Mouse (Mus musculus) forebrain, embryonic 10.5 days (tissue): ENCODE measurements around the gene Nup133. TPM values are rescaled to one million over a fixed set of nuclear protein-coding genes. Genes with fewer than 3 reads are reported as not detected.
"Not testable (repeated sequence)": the region's sequence is repeated elsewhere in the genome, so short reads cannot be mapped to it uniquely, and the experiment has no call there.

Experiments
- DNase-seq: peaks from one replicate; pipeline ENCODE4 v3.0.0-alpha.2; 2017; ENCODE audit warnings: low spot score; ENCODE audit errors: extremely low spot score
- H3K27ac ChIP-seq: fragments of 300-500 bp; sonication (generic); 2 replicates; pipeline ENCODE4 v1.5.1; 2016; ENCODE audit warnings: mild to moderate bottlenecking
- H3K27me3 ChIP-seq: fragments of 300-500 bp; sonication (generic); 2 replicates; pipeline ENCODE4 v1.6.1; 2016; ENCODE audit warnings: mild to moderate bottlenecking; ENCODE audit not compliant: poor library complexity, severe bottlenecking
- H3K36me3 ChIP-seq: fragments of 300-500 bp; sonication (generic); replicated peaks from 2 replicates; pipeline ENCODE4 v1.6.1; 2016; ENCODE audit warnings: mild to moderate bottlenecking, moderate library complexity
- H3K4me1 ChIP-seq: fragments of 300-500 bp; sonication (generic); 2 replicates; pipeline ENCODE4 v1.6.1; 2016
- H3K4me3 ChIP-seq: fragments of 300-500 bp; sonication (generic); 2 replicates; pipeline ENCODE4 v1.5.1; 2016; ENCODE audit warnings: mild to moderate bottlenecking, moderate library complexity
- H3K9me3 ChIP-seq: fragments of 300-500 bp; sonication (generic); 2 replicates; pipeline ENCODE4 v1.6.1; 2016; ENCODE audit warnings: mild to moderate bottlenecking, moderate library complexity
- WGBS: fragments of 180-500 bp; shearing (Covaris S2); methylation state at CpG from one replicate; pipeline ENCODE4 v1.1.7; 2016; 5-methylcytosine and 5-hydroxymethylcytosine counted together
- polyA plus RNA-seq: library from polyadenylated mRNA; unstranded; fragments of >200 nt; fragmentation: Nextera tagmentation; extraction: Ambion mirVana; gene quantifications from 2 replicates; pipeline ENCODE4 v1.2.1, GENCODE M21; 2016

Nup133 gene
- polyA plus RNA-seq, 1 experiment from 2014 or later = 62.8 TPM

- H3K4me3 ChIP-seq = no peak overlapping the region; the same call in 1 of the 2 replicates
- H3K9me3 ChIP-seq = no peaks in the 10 kb centered on the region
- peaks cover 16% of the 10 kb centered on the region; the same call in 1 of the 2 replicates for H3K27me3 ChIP-seq
- DNase-seq = no peak
- peaks cover 24% of the 10 kb centered on the region for H3K4me1 ChIP-seq
- 78% methylated on average over 14 of the region's 14 CpGs for WGBS
- H3K36me3 ChIP-seq = peaks cover 2% of the 10 kb centered on the region; the same call in 1 of the 2 replicates
- peak overlapping the region; percentile 5; the same call in 1 of the 2 replicates for H3K27ac ChIP-seq
Measured at GRCm38 (mm10) chr8:123978166-123978838, 29.2 kb upstream of the Nup133 start.

DNA sequence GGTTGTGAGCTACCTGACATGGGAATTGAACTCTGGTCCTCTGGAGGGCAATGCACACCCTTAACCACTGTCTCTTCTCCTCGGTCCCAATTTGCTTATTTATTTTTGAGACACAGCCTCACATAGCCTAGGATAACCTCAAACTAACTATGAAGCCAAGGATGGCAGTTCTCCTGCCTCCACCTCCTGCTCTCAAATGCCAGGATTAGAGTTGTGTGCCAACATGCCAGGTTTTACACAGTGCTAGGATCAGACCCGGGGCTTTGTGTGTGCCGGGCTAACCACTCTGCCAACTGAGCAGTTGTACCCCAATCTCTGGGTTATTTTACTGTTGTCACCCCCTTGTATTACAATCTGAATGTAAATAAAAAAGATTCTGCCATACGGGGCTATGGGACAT, 28.4 kb upstream of the Nup133 start:
- H3K27ac ChIP-seq = no peak overlapping the region
- H3K36me3 ChIP-seq = peaks cover 2% of the 10 kb centered on the region; the same call in 1 of the 2 replicates
- no peak for DNase-seq
- WGBS = 94% methylated on average over 4 of the region's 4 CpGs
- no peak overlapping the region for H3K4me3 ChIP-seq
- H3K9me3 ChIP-seq = no peaks in the 10 kb centered on the region
- peaks cover 18% of the 10 kb centered on the region for H3K4me1 ChIP-seq
- H3K27me3 ChIP-seq = peaks cover 16% of the 10 kb centered on the region; the same call in 1 of the 2 replicates

GRCm38 (mm10) chr8:123973495-123973894, 24.4 kb upstream of the Nup133 start:
- no peak overlapping the region for H3K27ac ChIP-seq
- H3K27me3 ChIP-seq = no peaks in the 10 kb centered on the region
- WGBS = 74% methylated on average over 1 of the region's 1 CpGs
- no peak for DNase-seq
- peaks cover 15% of the 10 kb centered on the region; the same call in 1 of the 2 replicates for H3K36me3 ChIP-seq
- H3K4me3 ChIP-seq = no peak overlapping the region
- no peaks in the 10 kb centered on the region for H3K4me1 ChIP-seq
- no peaks in the 10 kb centered on the region for H3K9me3 ChIP-seq

DNA sequence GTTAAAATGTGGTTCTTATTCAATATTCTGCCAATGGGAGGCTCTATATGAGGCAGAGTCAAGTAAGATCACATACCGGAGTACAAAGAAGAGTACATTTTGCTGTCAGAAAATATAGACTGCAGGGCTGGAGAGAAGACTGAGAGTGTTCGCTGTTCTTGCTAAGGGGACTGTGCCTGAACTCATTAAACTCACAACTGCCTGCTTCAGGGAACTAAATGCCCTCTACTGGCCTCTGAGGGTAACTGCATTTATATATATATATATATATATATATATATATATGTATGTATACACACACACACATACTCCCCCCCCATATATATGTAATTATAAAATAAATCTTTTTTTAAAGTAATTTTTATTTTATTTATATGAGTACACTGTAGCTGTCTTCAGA, 17.8 kb upstream of the Nup133 start:
- Histone ChIP-seq H3K27me3 (no peaks in the 10 kb centered on the region), H3K27ac (no peak overlapping the region), H3K4me3 (no peak overlapping the region), H3K4me1 (no peaks in the 10 kb centered on the region), H3K9me3 (no peaks in the 10 kb centered on the region), H3K36me3 (peaks cover 52% of the 10 kb centered on the region)
- 69% methylated on average over 2 of the region's 2 CpGs for WGBS
- DNase-seq = no peak

- H3K4me3 ChIP-seq = no peak overlapping the region
- WGBS = 53% methylated on average over 1 of the region's 1 CpGs
- no peak for DNase-seq
- no peak overlapping the region for H3K27ac ChIP-seq
- H3K4me1 ChIP-seq = no peaks in the 10 kb centered on the region
- peaks cover 78% of the 10 kb centered on the region for H3K36me3 ChIP-seq
- no peaks in the 10 kb centered on the region for H3K9me3 ChIP-seq
- H3K27me3 ChIP-seq = no peaks in the 10 kb centered on the region
Measured at GRCm38 (mm10) chr8:123961371-123961770, 12.3 kb upstream of the Nup133 start.

DNA sequence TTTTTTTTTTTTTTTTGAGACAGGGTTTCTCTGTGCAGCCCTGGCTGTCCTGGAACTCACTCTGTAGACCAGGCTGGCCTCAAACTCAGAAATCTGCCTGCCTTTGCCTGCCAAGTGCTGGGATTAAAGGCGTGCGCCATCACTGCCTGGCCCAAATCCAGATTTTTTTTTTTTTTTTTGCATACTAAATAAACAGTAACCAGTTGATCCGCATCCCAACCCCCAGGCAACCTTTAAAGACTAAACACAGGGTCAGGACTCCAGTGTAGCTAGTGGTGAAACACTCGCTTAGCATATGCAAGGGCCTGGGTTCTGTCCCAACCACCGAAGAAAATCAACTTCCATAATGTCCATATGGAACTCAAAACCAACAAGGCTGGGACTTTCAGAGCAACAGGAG, 11.5 kb upstream of the Nup133 start:
- H3K27me3 ChIP-seq, H3K4me3 ChIP-seq, H3K27ac ChIP-seq, H3K9me3 ChIP-seq, H3K4me1 ChIP-seq, DNase-seq: not testable (repeated sequence)
- WGBS = 93% methylated on average over 5 of the region's 5 CpGs
- H3K36me3 ChIP-seq = peaks cover 73% of the 10 kb centered on the region

DNA sequence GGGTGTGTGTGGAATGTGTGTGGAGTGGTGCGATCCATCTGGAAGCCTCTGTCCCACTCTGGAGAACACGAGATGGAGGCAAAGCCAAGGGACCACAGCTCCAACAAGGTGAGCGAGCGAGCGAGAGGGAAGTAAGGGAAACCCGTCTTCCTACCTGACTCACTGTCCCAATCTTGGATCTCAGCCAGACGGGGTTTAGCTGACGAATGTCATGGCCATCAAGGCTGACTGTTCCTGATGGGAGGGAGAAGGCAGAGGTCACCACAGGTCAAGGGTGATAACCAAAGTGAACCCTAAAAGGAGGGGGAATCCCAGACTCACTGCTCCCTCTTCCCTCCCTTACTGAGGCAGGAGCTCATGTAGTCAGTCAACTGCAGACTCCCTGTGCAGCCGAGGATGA, 11.0 kb upstream of the Nup133 start:
- no peaks in the 10 kb centered on the region for H3K27me3 ChIP-seq
- WGBS = 93% methylated on average over 9 of the region's 9 CpGs
- DNase-seq = no peak
- peaks cover 75% of the 10 kb centered on the region for H3K36me3 ChIP-seq
- H3K27ac ChIP-seq = no peak overlapping the region
- no peaks in the 10 kb centered on the region for H3K4me1 ChIP-seq
- H3K9me3 ChIP-seq = no peaks in the 10 kb centered on the region
- no peak overlapping the region for H3K4me3 ChIP-seq

DNA sequence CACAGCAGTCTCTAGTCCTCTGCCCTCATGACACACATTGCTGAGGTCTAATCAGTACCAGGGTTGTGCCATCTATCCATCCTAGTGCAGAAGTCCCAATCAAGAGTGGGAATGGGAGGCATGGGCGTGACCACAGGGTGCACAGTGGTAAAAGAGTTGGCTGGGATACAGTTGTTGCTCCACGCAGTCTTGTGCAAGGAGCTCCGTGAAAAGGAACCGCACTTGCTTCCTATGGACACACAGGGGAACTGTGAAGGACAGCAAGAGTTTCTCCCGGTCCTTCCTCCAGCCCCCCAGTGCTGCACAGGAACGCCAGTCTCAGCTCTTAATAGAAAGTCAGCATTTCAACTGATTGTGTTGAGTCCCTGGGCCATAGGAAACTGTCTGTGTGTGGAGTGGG, 10.4 kb upstream of the Nup133 start:
- Histone ChIP-seq H3K27ac (no peak overlapping the region), H3K4me3 (no peak overlapping the region), H3K27me3 (no peaks in the 10 kb centered on the region), H3K36me3 (peaks cover 71% of the 10 kb centered on the region), H3K9me3 (no peaks in the 10 kb centered on the region), H3K4me1 (no peaks in the 10 kb centered on the region)
- DNase-seq = no peak
- 96% methylated on average over 6 of the region's 6 CpGs for WGBS

DNA sequence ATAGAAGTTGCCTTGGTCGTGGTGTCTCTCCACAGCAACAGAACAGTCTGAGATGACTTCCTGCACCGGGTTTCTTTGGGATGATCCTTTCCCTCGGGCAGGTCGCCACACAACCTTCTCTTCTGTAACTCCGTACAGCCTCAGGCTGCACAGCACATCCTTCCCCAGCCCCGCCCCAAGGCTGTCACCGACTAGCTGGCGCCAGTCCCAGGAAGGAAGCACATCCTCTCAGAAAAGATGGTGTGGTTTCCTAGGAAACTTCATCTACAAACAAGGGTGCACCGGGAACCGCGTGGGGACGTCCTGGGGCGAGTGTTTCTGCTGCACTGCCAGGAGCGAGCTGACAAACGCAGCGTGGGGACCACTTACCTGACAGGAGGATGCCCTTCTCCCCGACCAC, 9.1 kb upstream of the Nup133 start:
- Histone ChIP-seq H3K36me3 (peaks cover 71% of the 10 kb centered on the region), H3K27ac (no peak overlapping the region)

DNA sequence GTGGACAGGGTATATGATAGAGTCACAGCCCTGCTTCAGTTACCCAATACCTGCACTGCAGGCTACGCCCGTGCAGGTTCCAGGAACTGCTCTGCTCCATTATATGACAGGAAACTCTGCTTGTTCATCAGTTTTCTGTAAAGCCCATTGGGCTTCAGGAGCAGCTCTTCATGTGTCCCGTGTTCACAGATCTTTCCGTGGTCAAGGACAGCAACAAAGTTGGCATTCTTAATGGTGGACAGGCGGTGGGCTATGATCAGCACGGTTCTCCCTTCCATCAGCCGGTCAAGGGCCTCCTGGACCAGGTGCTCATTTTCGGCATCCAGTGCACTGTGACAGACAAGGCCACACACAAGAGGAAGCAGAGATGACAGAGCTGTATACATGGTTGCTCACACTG, 5.2 kb upstream of the Nup133 start:
- peaks cover 7% of the 10 kb centered on the region for H3K4me1 ChIP-seq
- peaks cover 41% of the 10 kb centered on the region for H3K36me3 ChIP-seq
- no peaks in the 10 kb centered on the region for H3K9me3 ChIP-seq
- H3K27ac ChIP-seq = no peak overlapping the region
- no peak for DNase-seq
- WGBS = 92% methylated on average over 8 of the region's 8 CpGs
- no peak overlapping the region for H3K4me3 ChIP-seq
- H3K27me3 ChIP-seq = no peaks in the 10 kb centered on the region

More for the DNA sequence above, 9.1 kb upstream of the Nup133 start:
- no peak overlapping the region for H3K4me3 ChIP-seq
- H3K4me1 ChIP-seq = no peaks in the 10 kb centered on the region
- H3K27me3 ChIP-seq = no peaks in the 10 kb centered on the region
- 82% methylated on average over 17 of the region's 17 CpGs for WGBS
- H3K9me3 ChIP-seq = no peaks in the 10 kb centered on the region
- no peak for DNase-seq

DNA sequence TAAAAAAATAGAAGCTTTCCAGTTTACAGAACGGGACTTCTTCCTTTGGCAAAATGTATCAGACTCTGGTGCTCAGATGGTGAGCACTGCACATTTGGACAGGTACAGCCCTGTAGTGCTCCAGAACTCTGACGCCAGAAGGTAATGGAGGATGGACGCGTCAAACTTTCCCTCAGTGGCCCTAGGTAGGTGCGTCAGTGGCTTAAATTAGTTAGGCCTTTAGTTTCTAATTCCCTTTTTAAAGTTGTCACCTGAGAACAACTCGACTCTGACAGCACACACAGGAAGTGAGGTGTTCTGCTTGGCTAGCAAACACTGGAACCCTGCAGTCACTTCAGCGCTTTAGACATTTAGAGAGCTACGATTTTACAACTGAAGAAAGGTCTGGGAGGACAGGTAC, 4.6 kb upstream of the Nup133 start:
- Histone ChIP-seq H3K4me3 (no peak overlapping the region), H3K27me3 (no peaks in the 10 kb centered on the region), H3K4me1 (peaks cover 7% of the 10 kb centered on the region), H3K27ac (no peak overlapping the region), H3K36me3 (peaks cover 37% of the 10 kb centered on the region), H3K9me3 (no peaks in the 10 kb centered on the region)
- DNase-seq = no peak
- 90% methylated on average over 8 of the region's 8 CpGs for WGBS

GRCm38 (mm10) chr8:123950077-123950802, 1.2 kb upstream of the Nup133 start:
- Histone ChIP-seq H3K9me3 (no peaks in the 10 kb centered on the region), H3K4me1 (peaks cover 20% of the 10 kb centered on the region), H3K27me3 (no peaks in the 10 kb centered on the region), H3K4me3 (peak overlapping the region; percentile 99), H3K27ac (0 out of 2 replicates have a peak overlapping the region, but pooled peaks have one; percentile 87), H3K36me3 (peaks cover 37% of the 10 kb centered on the region)
- peak; percentile 45 for DNase-seq
- 33% methylated on average over 10 of the region's 10 CpGs for WGBS

DNA sequence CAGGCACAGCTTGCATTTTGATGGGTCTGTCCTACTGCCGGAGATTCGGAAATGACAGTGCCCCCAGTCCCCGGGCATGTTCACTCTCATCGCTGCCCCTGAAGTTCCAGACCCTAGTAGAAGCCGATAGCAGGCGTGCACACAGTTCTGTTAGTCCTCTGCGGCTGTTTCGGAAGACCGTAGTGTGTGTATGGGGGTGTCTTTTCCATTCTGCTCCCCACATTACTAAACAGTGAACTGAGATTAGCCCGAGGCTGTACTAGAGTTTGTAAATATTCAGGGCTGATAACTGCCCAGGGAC, 571 bp upstream of the Nup133 start:
- Histone ChIP-seq H3K9me3 (no peaks in the 10 kb centered on the region), H3K27me3 (no peaks in the 10 kb centered on the region), H3K4me3 (peak overlapping the region; percentile 99), H3K36me3 (peaks cover 43% of the 10 kb centered on the region), H3K27ac (peak overlapping the region; percentile 87), H3K4me1 (peaks cover 20% of the 10 kb centered on the region)
- whole genome bisulfite sequencing = 4% methylated on average over 10 of the region's 10 CpGs
- DNase-seq = no peak
